Mouse (Mus musculus) thymus, adult 2 months (tissue): Measurements from ENCODE around the gene Csk.

Experiments used
- CTCF ChIP-seq: fragments of 200-500 bp; IDR thresholded peaks from 2 replicates; pipeline ENCODE4 v1.5.1; 2012; ENCODE audit warnings: mild to moderate bottlenecking, control low read depth, low read length, moderate library complexity, borderline replicate concordance; ENCODE audit not compliant: control insufficient read depth, poor library complexity, insufficient read depth; ENCODE audit errors: extremely low read depth
- POLR2A ChIP-seq: fragments of 200-500 bp; IDR thresholded peaks from 2 replicates; pipeline ENCODE4 v1.6.1; 2012; ENCODE audit warnings: mild to moderate bottlenecking, low read length, control low read depth, moderate library complexity; ENCODE audit not compliant: control insufficient read depth, poor library complexity, insufficient read depth; ENCODE audit errors: extremely low read depth

DNA sequence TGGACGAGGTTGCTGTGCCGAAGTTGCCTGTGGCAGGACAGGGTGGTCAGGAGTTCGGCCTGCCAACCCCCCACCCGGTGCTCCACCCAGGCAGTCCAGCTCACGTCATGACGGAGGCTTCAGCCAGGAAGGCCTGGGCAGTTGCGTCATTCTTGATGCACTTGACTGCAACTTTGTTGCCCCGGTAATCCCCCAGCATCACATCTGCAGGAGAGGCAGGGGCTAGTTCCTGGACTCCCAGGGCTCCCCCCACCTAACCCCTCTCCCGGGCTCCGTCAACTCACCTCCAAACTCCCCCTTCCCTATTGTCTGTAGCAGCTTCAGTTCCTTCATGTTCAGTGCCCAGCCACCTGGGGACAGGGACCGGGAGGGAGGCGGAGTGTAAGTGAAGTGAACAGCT is 24.7 kb downstream of the Csk start:
- TF ChIP-seq CTCF = no peak
- TF ChIP-seq POLR2A = no peak
